Comparison of ENCODE assay signal across 9 mouse cellular contexts in genomic region chr8:44899575-44899991, GRCm38 (mm10). TPM values are rescaled to one million over a fixed set of nuclear protein-coding genes. Genes with fewer than 3 reads are reported as not detected.
A peak's percentile ranks its signal among the peaks of the same experiment; 100 is the strongest.
DNase-seq lines count a peak whose midpoint lies in the region; ATAC-seq lines count a peak whose summit lies in the region.
"Had no signal": no experiment of that assay in that cellular context is flagged by ENCODE, and none has a peak within 500 bp of the region (broad histone marks: within the 10 kb centered on the region; RNA-seq: fewer than 3 reads in every experiment).

No protein-coding gene starts in this region.

- no peak overlapping the region for H3K9ac ChIP-seq in hindbrain, embryonic 13.5 days

- no peak overlapping the region for H3K4me3 ChIP-seq in hindbrain, embryonic 13.5 days
- H3K4me3 ChIP-seq in midbrain, embryonic 10.5 days = no peak overlapping the region

- no peak overlapping the region for H3K27ac ChIP-seq in hindbrain, embryonic 13.5 days
- H3K27ac ChIP-seq in midbrain, embryonic 10.5 days (replicated peaks) = peak overlapping the region; percentile 57; the same call in 1 of the 2 replicates
- H3K27ac ChIP-seq: macrophage had no signal

- no peaks in the 10 kb centered on the region for H3K27me3 ChIP-seq in hindbrain, embryonic 13.5 days
- no peaks in the 10 kb centered on the region for H3K27me3 ChIP-seq in midbrain, embryonic 10.5 days (ENCODE audit: low read depth, poor library complexity, severe bottlenecking)

- 34% methylated on average over 12 of the region's 12 CpGs for WGBS in hindbrain, embryonic 13.5 days
- 66% methylated on average over 12 of the region's 12 CpGs for WGBS in midbrain, embryonic 10.5 days

- no peak for DNase-seq in frontal cortex, postnatal 25 days (ENCODE audit: low spot score in 2 of 2)
- DNase-seq in embryo, embryonic 10 days (ENCODE audit: low spot score) = peak; percentile 24
- DNase-seq in midbrain, embryonic 10.5 days (ENCODE audit: low spot score) = peak; percentile 12
- no peak for DNase-seq in urinary bladder, postnatal 10 days (ENCODE audit: low spot score)
- DNase-seq in spleen, postnatal 10 days (ENCODE audit: low spot score in 2 of 2) = no peak

- no peaks in the 10 kb centered on the region for H3K9me3 ChIP-seq in hindbrain, embryonic 13.5 days
- H3K9me3 ChIP-seq in midbrain, embryonic 10.5 days (replicated peaks) = no peaks in the 10 kb centered on the region

- ATAC-seq in frontal cortex, adult (ENCODE audit: low TSS enrichment) = peak; percentile 69
- ATAC-seq in hindbrain, embryonic 13.5 days (ENCODE audit: low FRiP score) = peak; percentile 69
- no peak for ATAC-seq in CD4-positive, CD25-positive, alpha-beta regulatory T cell, adult 4 months

- peak overlapping the region; percentile 4; the same call in 1 of the 2 replicates for H3K4me2 ChIP-seq in hindbrain, embryonic 13.5 days

- peaks cover 13% of the 10 kb centered on the region for H3K4me1 ChIP-seq in hindbrain, embryonic 13.5 days (replicated peaks)
- no peaks in the 10 kb centered on the region for H3K4me1 ChIP-seq in midbrain, embryonic 10.5 days

- H3K36me3 ChIP-seq in hindbrain, embryonic 13.5 days = no peaks in the 10 kb centered on the region
- no peaks in the 10 kb centered on the region for H3K36me3 ChIP-seq in midbrain, embryonic 10.5 days

RNA-seq across cellular contexts. Expression of gene Fat1, which starts 35.7 kb away (rescaled TPM):
- 12.7 and 13.9 TPM in 2 replicates for polyA plus RNA-seq in hindbrain, embryonic 13.5 days (2015; fragmentation: Nextera tagmentation; extraction: Ambion mirVana)
- polyA plus RNA-seq in midbrain, embryonic 10.5 days (2016; fragmentation: Nextera tagmentation; extraction: Ambion mirVana) = 13.2 and 15.6 TPM in 2 replicates
- polyA plus RNA-seq in CD4-positive, CD25-positive, alpha-beta regulatory T cell, adult 4 months (2017; shearing (Covaris generic)) = under 1 TPM in 1 of 2 experiments, not detected in 1; 0.03 TPM

Comparison
In these comparisons a context has a peak if more than half of its experiments do, and no peak if none do; other contexts are left out.
1. DNase-seq: peak in embryo, embryonic 10 days (single experiment) and midbrain, embryonic 10.5 days (single experiment); none in frontal cortex, postnatal 25 days (0 of 2), urinary bladder, postnatal 10 days (single experiment) and spleen, postnatal 10 days (0 of 2).
2. RNA of gene Fat1, which starts 35.7 kb away (polyA plus RNA-seq): 13.2 to 15.6 TPM in midbrain, embryonic 10.5 days and 12.7 to 13.9 TPM in hindbrain, embryonic 13.5 days; 0.03 TPM in CD4-positive, CD25-positive, alpha-beta regulatory T cell, adult 4 months; every median in the first group is over 10 times any median in the second.